Mouse (Mus musculus) forebrain, embryonic 11.5 days (tissue): ENCODE results near the gene Slc4a7. TPM values are rescaled to one million over a fixed set of nuclear protein-coding genes. Genes with fewer than 3 reads are reported as not detected.
"Not testable (repeated sequence)": the region's sequence is repeated elsewhere in the genome, so short reads cannot be mapped to it uniquely, and the experiment has no call there.

Experiments
- ATAC-seq: fragments of 200-750 bp; cut with Nextera tagmentation; replicated peaks from 2 replicates; pipeline ENCODE4 v1.8.0; 2017; ENCODE audit warnings: moderate TSS enrichment; ENCODE audit not compliant: low FRiP score
- DNase-seq: peaks from one replicate; pipeline ENCODE4 v3.0.0-alpha.2; 2017; ENCODE audit warnings: low spot score
- H3K27ac ChIP-seq: fragments of 300-500 bp; sonication (generic); 2 replicates; pipeline ENCODE4 v1.5.1; 2014; ENCODE audit warnings: low read depth, low read length
- H3K27me3 ChIP-seq: fragments of 300-500 bp; sonication (generic); 2 replicates; pipeline ENCODE4 v1.6.1; 2014; ENCODE audit warnings: mild to moderate bottlenecking, low read length, mixed read lengths; ENCODE audit not compliant: control insufficient read depth, insufficient read depth
- H3K36me3 ChIP-seq: fragments of 300-500 bp; sonication (generic); 2 replicates; pipeline ENCODE4 v1.6.1; 2014; ENCODE audit warnings: mild to moderate bottlenecking, low read length, moderate library complexity, mixed read lengths; ENCODE audit not compliant: control insufficient read depth, insufficient read depth
- H3K4me1 ChIP-seq: fragments of 300-500 bp; sonication (generic); replicated peaks from 2 replicates; pipeline ENCODE4 v1.6.1; 2014; ENCODE audit warnings: low read length, mixed read lengths; ENCODE audit not compliant: control insufficient read depth, insufficient read depth
- H3K4me2 ChIP-seq: fragments of 300-500 bp; sonication (generic); 2 replicates; pipeline ENCODE4 v1.6.1; 2014; ENCODE audit warnings: low read depth, mild to moderate bottlenecking, low read length, moderate library complexity, mixed read lengths; ENCODE audit not compliant: severe bottlenecking
- H3K4me3 ChIP-seq: fragments of 300-500 bp; sonication (generic); 2 replicates; pipeline ENCODE4 v1.5.1; 2014; ENCODE audit warnings: low read depth, low read length
- H3K9ac ChIP-seq: fragments of 300-500 bp; sonication (generic); 2 replicates; pipeline ENCODE4 v1.6.1; 2014; ENCODE audit warnings: low read length
- H3K9me3 ChIP-seq: fragments of 300-500 bp; sonication (generic); 2 replicates; pipeline ENCODE4 v1.6.1; 2016; ENCODE audit warnings: low read length, mixed read lengths; ENCODE audit not compliant: control insufficient read depth
- WGBS: fragments of 180-500 bp; shearing (Covaris S2); extraction: QIAGEN DNeasy Blood & Tissue Kit; methylation state at CpG from one replicate; pipeline ENCODE4 v1.1.7; 2014; 5-methylcytosine and 5-hydroxymethylcytosine counted together
- polyA plus RNA-seq: library from polyadenylated mRNA; unstranded; fragments of >200 nt; fragmentation: Nextera tagmentation; extraction: Ambion mirVana; gene quantifications from 2 replicates; pipeline ENCODE4 v1.2.1, GENCODE M21; 2014

Gene Slc4a7
- polyA plus RNA-seq, 1 experiment from 2014 or later, result 33.5 TPM

DNA sequence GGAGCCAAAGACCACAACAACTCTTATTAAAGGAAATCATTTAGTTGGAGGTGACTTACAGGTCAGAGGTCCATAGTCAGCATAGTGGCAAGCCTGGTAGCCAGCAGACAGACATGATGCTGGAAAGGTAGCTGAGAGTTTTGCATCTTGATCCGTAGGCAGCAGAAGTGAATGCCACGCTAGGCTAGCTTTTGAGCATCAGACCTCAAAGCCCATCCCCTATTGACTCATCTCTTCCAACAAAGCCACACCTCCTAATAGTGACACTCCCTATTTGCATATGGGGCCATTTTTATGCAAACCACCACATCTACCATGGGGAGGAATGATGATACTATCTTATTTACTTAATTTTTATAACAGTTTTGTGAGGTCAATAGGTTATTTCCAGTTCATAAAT, 79.1 kb downstream of the Slc4a7 start:
- Histone ChIP-seq H3K4me3 (no peak overlapping the region), H3K4me1 (no peaks in the 10 kb centered on the region), H3K27me3 (no peaks in the 10 kb centered on the region), H3K9me3 (no peaks in the 10 kb centered on the region), H3K27ac (no peak overlapping the region), H3K9ac (no peak overlapping the region), H3K36me3 (peaks cover 4% of the 10 kb centered on the region; the same call in 1 of the 2 replicates), H3K4me2 (no peak overlapping the region)
- no peak for DNase-seq
- 86% methylated on average over 2 of the region's 2 CpGs for WGBS
- ATAC-seq, result no peak

DNA sequence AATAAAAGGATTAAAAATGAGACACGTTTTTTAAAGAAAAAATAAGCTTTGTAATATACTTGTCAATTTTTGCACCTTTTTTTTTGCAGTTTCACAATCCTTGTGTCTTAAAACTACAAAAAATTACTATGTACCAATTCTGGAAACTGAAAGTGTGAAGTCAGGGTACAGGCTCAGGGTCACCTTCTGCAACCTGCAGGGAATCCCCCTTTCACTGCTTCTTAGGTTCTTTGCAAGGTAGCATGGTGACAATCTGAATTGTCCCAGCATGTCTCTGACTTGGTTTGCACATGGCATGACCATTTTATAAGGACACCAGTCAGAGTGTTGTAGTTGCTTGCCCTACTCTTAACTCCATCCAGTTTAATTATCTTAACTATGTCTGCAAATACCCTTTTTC, 82.1 kb downstream of the Slc4a7 start:
- no peak overlapping the region for H3K4me3 ChIP-seq
- no peaks in the 10 kb centered on the region for H3K27me3 ChIP-seq
- 87% methylated on average over 1 of the region's 1 CpGs for WGBS
- ATAC-seq (no peak), DNase-seq (no peak)
- H3K36me3 ChIP-seq, result peaks cover 6% of the 10 kb centered on the region; the same call in 1 of the 2 replicates
- H3K9ac ChIP-seq, result no peak overlapping the region
- H3K4me1 ChIP-seq, result no peaks in the 10 kb centered on the region
- no peak overlapping the region for H3K27ac ChIP-seq
- H3K9me3 ChIP-seq, result no peaks in the 10 kb centered on the region
- H3K4me2 ChIP-seq, result no peak overlapping the region

DNA sequence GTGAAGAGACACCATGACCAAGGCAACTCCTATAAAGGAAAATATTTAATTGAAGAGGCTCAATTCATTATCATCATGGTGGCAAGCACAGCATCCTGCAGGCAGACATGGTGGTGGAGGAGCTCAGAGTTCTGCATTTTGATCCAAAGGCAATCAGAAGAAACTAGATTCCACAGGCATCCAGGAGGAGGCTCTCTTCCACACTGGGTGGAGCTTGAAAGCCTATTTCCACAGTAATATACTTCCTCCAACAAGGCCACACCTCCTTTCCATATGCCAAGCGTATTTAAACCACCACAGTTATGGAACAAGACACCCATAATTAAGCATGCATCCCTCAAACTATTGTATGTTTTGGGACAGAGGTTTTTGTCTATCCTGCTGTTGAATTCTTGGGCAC, 84.9 kb downstream of the Slc4a7 start:
- DNase-seq (no peak), ATAC-seq (no peak)
- WGBS, result 96% methylated on average over 1 of the region's 1 CpGs
- Histone ChIP-seq H3K9ac (no peak overlapping the region), H3K4me2 (no peak overlapping the region), H3K9me3 (no peaks in the 10 kb centered on the region), H3K4me1 (no peaks in the 10 kb centered on the region), H3K36me3 (peaks cover 6% of the 10 kb centered on the region; the same call in 1 of the 2 replicates), H3K27ac (no peak overlapping the region), H3K4me3 (no peak overlapping the region), H3K27me3 (no peaks in the 10 kb centered on the region)

GRCm38 (mm10) chr14:14789840-14790470, 87.9 kb downstream of the Slc4a7 start:
- H3K4me3 ChIP-seq, result no peak overlapping the region
- 94% methylated on average over 4 of the region's 4 CpGs for WGBS
- H3K4me2 ChIP-seq, result no peak overlapping the region
- H3K9ac ChIP-seq, result no peak overlapping the region
- H3K27me3 ChIP-seq, result no peaks in the 10 kb centered on the region
- no peak overlapping the region for H3K27ac ChIP-seq
- ATAC-seq (no peak), DNase-seq (no peak)
- no peaks in the 10 kb centered on the region for H3K9me3 ChIP-seq
- H3K4me1 ChIP-seq, result no peaks in the 10 kb centered on the region
- H3K36me3 ChIP-seq, result peaks cover 3% of the 10 kb centered on the region; the same call in 1 of the 2 replicates

GRCm38 (mm10) chr14:14799861-14800260, 97.8 kb downstream of the Slc4a7 start:
- ATAC-seq, result no peak
- Histone ChIP-seq H3K4me1 (no peaks in the 10 kb centered on the region), H3K27ac (no peak overlapping the region), H3K9ac (no peak overlapping the region), H3K4me2 (no peak overlapping the region), H3K4me3 (no peak overlapping the region), H3K36me3 (peaks cover 3% of the 10 kb centered on the region; the same call in 1 of the 2 replicates), H3K27me3 (no peaks in the 10 kb centered on the region), H3K9me3 (no peaks in the 10 kb centered on the region)
- no peak for DNase-seq
- 88% methylated on average over 5 of the region's 5 CpGs for WGBS

DNA sequence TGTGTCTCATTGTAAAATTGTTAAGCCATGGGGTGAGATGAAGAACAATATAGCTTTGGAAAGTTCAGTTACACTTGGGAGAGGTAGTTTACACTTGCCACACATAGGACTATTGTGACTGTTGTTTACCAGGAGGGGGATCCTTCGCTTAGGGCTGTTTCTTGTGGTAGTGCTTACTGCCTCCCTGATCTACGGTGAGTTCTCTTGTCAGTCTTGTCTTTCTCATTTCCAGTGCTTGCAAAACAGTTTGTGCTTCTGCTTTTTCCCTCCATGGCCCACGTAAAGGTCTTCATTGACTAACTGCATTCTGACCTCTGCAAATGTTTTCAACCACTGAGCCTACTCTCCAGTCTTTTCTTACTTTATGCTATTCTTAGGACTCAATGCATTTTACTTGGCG, 98.3 kb downstream of the Slc4a7 start:
- Histone ChIP-seq H3K27me3 (no peaks in the 10 kb centered on the region), H3K27ac (no peak overlapping the region), H3K36me3 (peaks cover 3% of the 10 kb centered on the region; the same call in 1 of the 2 replicates), H3K4me3 (no peak overlapping the region), H3K4me2 (no peak overlapping the region), H3K4me1 (no peaks in the 10 kb centered on the region), H3K9ac (no peak overlapping the region), H3K9me3 (no peaks in the 10 kb centered on the region)
- no peak for ATAC-seq
- no peak for DNase-seq
- 96% methylated on average over 4 of the region's 4 CpGs for WGBS

DNA sequence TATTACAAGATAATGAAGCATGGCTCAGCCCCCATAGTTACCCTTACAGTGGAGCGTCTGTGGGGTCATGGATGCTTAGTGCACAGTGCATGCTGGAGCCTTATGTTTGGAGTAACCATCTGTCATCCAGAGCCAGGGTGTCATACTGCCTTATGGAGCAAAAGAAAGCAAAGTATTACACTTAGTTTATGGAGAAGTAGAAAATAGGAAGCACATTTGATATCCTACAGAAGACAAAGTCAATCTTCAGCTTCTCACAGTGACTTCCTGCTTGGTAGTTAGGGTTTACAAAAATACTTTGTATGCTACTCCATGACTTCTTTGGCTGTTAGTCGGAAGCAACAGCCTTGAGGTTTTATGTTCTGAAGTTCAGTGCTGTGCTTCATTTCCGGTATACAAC, 98.7 kb downstream of the Slc4a7 start:
- H3K9me3 ChIP-seq, result no peaks in the 10 kb centered on the region
- H3K27ac ChIP-seq, result no peak overlapping the region
- DNase-seq, result no peak
- no peak overlapping the region for H3K9ac ChIP-seq
- H3K27me3 ChIP-seq, result no peaks in the 10 kb centered on the region
- WGBS, result 95% methylated on average over 3 of the region's 3 CpGs
- ATAC-seq, result no peak
- H3K4me3 ChIP-seq, result no peak overlapping the region
- no peak overlapping the region for H3K4me2 ChIP-seq
- peaks cover 3% of the 10 kb centered on the region; the same call in 1 of the 2 replicates for H3K36me3 ChIP-seq
- no peaks in the 10 kb centered on the region for H3K4me1 ChIP-seq

DNA sequence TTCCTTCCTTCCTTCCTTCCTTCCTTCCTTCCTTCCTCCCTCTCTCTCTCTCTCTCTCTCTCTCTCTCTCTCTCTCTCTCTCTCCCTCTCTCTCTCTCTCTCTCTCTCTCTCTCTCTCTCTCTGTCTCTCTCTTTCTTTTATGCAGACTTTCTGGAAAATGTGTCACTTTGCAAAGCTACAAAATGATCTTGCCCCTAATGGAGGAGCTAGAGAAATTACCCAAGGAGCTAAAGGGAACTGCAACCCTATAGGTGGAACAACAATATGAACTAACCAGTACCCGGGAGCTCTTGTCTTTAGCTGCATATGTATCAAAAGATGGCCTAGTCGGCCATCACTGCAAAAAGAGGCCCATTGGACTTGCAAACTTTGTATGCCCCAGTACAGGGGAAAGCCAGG, 101.0 kb downstream of the Slc4a7 start, which contains the start of gene Nek10:
Gene Nek10, plus strand, starts transcription at position 301 of the 400 bp plus-strand sequence.
- WGBS, result 80% methylated on average over 1 of the region's 2 CpGs
- ATAC-seq, H3K36me3 ChIP-seq, DNase-seq, H3K4me3 ChIP-seq, H3K4me2 ChIP-seq, H3K9ac ChIP-seq, H3K9me3 ChIP-seq, H3K4me1 ChIP-seq, H3K27ac ChIP-seq, H3K27me3 ChIP-seq: not testable (repeated sequence)

DNA sequence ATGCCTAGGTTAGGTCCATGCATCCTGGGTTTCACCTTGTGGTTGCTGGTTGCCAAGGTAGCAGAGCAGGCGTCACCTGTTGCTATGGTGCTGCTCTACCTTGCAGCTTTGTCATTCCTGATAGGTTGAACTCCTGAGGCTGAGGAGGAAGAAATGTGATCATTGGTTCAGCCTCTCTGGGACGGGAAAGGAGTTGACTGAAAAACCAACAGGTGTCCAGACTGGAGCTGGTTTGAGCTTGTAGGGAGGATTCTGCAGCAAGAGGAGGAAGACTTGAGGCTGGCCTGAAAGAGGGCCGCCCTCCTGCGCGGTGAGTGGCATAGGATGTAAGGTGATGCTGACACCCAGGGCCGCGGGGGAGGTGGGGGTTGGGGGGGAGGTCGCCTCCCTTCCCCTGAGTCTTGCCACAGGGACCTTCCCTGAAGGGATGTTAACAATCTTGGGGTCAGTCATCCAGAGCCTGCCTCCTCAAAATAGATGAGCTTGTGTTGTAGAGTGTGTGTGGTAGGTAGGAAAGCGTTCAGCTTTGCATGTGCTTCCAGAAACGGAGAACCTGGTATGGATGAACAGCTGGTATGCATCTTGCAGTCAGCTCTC, 101.9 kb downstream of the Slc4a7 start:
- no peaks in the 10 kb centered on the region for H3K27me3 ChIP-seq
- no peak overlapping the region for H3K27ac ChIP-seq
- ATAC-seq (peak; percentile 84), DNase-seq (peak; percentile 62)
- H3K4me1 ChIP-seq, result no peaks in the 10 kb centered on the region
- H3K4me3 ChIP-seq, result no peak overlapping the region
- peaks cover 3% of the 10 kb centered on the region; the same call in 1 of the 2 replicates for H3K36me3 ChIP-seq
- H3K4me2 ChIP-seq, result no peak overlapping the region
- WGBS, result 11% methylated on average over 10 of the region's 10 CpGs
- H3K9ac ChIP-seq, result no peak overlapping the region
- H3K9me3 ChIP-seq, result no peaks in the 10 kb centered on the region
